Mouse (Mus musculus): ENCODE data around the gene Srgap2. TPM values are rescaled to one million over a fixed set of nuclear protein-coding genes. Genes with fewer than 3 reads are reported as not detected.

Srgap2 gene
- polyA plus RNA-seq, 1 experiment from 2014 or later, result 35.1 TPM

- 54% methylated on average over 1 of the region's 1 CpGs for WGBS
Measured at GRCm38 (mm10) chr1:131365832-131366231, 161.3 kb downstream of the Srgap2 start.

GRCm38 (mm10) chr1:131364432-131364831 lies 162.7 kb downstream of the Srgap2 start:
- no peak for ATAC-seq
- no peaks in the 10 kb centered on the region for H3K9me3 ChIP-seq (ENCODE audit: control insufficient read depth, low read length)
- H3K27ac ChIP-seq (ENCODE audit: low read length), result no peak overlapping the region
- no peak overlapping the region for H3K9ac ChIP-seq (replicated peaks; ENCODE audit: low read depth, low read length)
- H3K4me1 ChIP-seq (replicated peaks; ENCODE audit: control insufficient read depth, insufficient read depth, low read length), result 0 out of 2 replicates have a peak, but pooled peaks cover 2% of the 10 kb centered on the region
- no peaks in the 10 kb centered on the region for H3K27me3 ChIP-seq (replicated peaks; ENCODE audit: control insufficient read depth, insufficient read depth, low read length)
- no peak overlapping the region for H3K4me2 ChIP-seq (ENCODE audit: low read length)
- no peaks in the 10 kb centered on the region; the same call in 1 of the 2 replicates for H3K36me3 ChIP-seq (ENCODE audit: control insufficient read depth, insufficient read depth)
- 92% methylated on average over 3 of the region's 3 CpGs for WGBS
- no peak overlapping the region for H3K4me3 ChIP-seq (replicated peaks; ENCODE audit: low read length)

More at GRCm38 (mm10) chr1:131365832-131366231, 161.3 kb downstream of the Srgap2 start:
- no peak overlapping the region for H3K27ac ChIP-seq (ENCODE audit: low read length)
- ATAC-seq, result no peak
- H3K4me3 ChIP-seq (replicated peaks; ENCODE audit: low read length), result no peak overlapping the region
- H3K9ac ChIP-seq (replicated peaks; ENCODE audit: low read depth, low read length), result no peak overlapping the region
- no peaks in the 10 kb centered on the region for H3K27me3 ChIP-seq (replicated peaks; ENCODE audit: control insufficient read depth, insufficient read depth, low read length)
- no peaks in the 10 kb centered on the region for H3K9me3 ChIP-seq (ENCODE audit: control insufficient read depth, low read length)
- H3K4me1 ChIP-seq (replicated peaks; ENCODE audit: control insufficient read depth, insufficient read depth, low read length), result 0 out of 2 replicates have a peak, but pooled peaks cover 2% of the 10 kb centered on the region
- H3K4me2 ChIP-seq (ENCODE audit: low read length), result no peak overlapping the region
- no peaks in the 10 kb centered on the region; the same call in 1 of the 2 replicates for H3K36me3 ChIP-seq (ENCODE audit: control insufficient read depth, insufficient read depth)

GRCm38 (mm10) chr1:131363887-131364286 lies 163.3 kb downstream of the Srgap2 start:
- Histone ChIP-seq H3K4me2 (ENCODE audit: low read length) (no peak overlapping the region), H3K4me1 (replicated peaks; ENCODE audit: control insufficient read depth, insufficient read depth, low read length) (0 out of 2 replicates have a peak, but pooled peaks cover 2% of the 10 kb centered on the region), H3K4me3 (replicated peaks; ENCODE audit: low read length) (no peak overlapping the region), H3K27me3 (replicated peaks; ENCODE audit: control insufficient read depth, insufficient read depth, low read length) (no peaks in the 10 kb centered on the region), H3K9ac (replicated peaks; ENCODE audit: low read depth, low read length) (no peak overlapping the region), H3K27ac (ENCODE audit: low read length) (no peak overlapping the region), H3K36me3 (ENCODE audit: control insufficient read depth, insufficient read depth) (no peaks in the 10 kb centered on the region; the same call in 1 of the 2 replicates), H3K9me3 (ENCODE audit: control insufficient read depth, low read length) (no peaks in the 10 kb centered on the region)
- 60% methylated on average over 3 of the region's 3 CpGs for WGBS
- no peak for ATAC-seq

GRCm38 (mm10) chr1:131362089-131362488 lies 165.1 kb downstream of the Srgap2 start:
- no peaks in the 10 kb centered on the region; the same call in 1 of the 2 replicates for H3K36me3 ChIP-seq (ENCODE audit: control insufficient read depth, insufficient read depth)
- WGBS, result 96% methylated on average over 2 of the region's 2 CpGs
- H3K9me3 ChIP-seq (ENCODE audit: control insufficient read depth, low read length), result no peaks in the 10 kb centered on the region
- H3K27me3 ChIP-seq (replicated peaks; ENCODE audit: control insufficient read depth, insufficient read depth, low read length), result no peaks in the 10 kb centered on the region
- no peak overlapping the region for H3K4me2 ChIP-seq (ENCODE audit: low read length)
- no peak overlapping the region for H3K27ac ChIP-seq (ENCODE audit: low read length)
- 0 out of 2 replicates have a peak, but pooled peaks cover 2% of the 10 kb centered on the region for H3K4me1 ChIP-seq (replicated peaks; ENCODE audit: control insufficient read depth, insufficient read depth, low read length)
- H3K4me3 ChIP-seq (replicated peaks; ENCODE audit: low read length), result no peak overlapping the region
- no peak overlapping the region for H3K9ac ChIP-seq (replicated peaks; ENCODE audit: low read depth, low read length)
- no peak for ATAC-seq

GRCm38 (mm10) chr1:131360800-131361199 lies 166.4 kb downstream of the Srgap2 start:
- Histone ChIP-seq H3K27me3 (replicated peaks; ENCODE audit: control insufficient read depth, insufficient read depth, low read length) (no peaks in the 10 kb centered on the region), H3K4me3 (replicated peaks; ENCODE audit: low read length) (no peak overlapping the region), H3K36me3 (ENCODE audit: control insufficient read depth, insufficient read depth) (peaks cover 3% of the 10 kb centered on the region), H3K27ac (ENCODE audit: low read length) (no peak overlapping the region), H3K4me1 (replicated peaks; ENCODE audit: control insufficient read depth, insufficient read depth, low read length) (0 out of 2 replicates have a peak, but pooled peaks cover under 1% of the 10 kb centered on the region), H3K4me2 (ENCODE audit: low read length) (no peak overlapping the region), H3K9me3 (ENCODE audit: control insufficient read depth, low read length) (no peaks in the 10 kb centered on the region), H3K9ac (replicated peaks; ENCODE audit: low read depth, low read length) (no peak overlapping the region)
- ATAC-seq, result no peak
- WGBS, result 93% methylated on average over 3 of the region's 3 CpGs

- Histone ChIP-seq H3K9ac (replicated peaks; ENCODE audit: low read depth, low read length) (no peak overlapping the region), H3K36me3 (ENCODE audit: control insufficient read depth, insufficient read depth) (peaks cover 14% of the 10 kb centered on the region), H3K27ac (ENCODE audit: low read length) (no peak overlapping the region), H3K4me2 (ENCODE audit: low read length) (no peak overlapping the region), H3K9me3 (ENCODE audit: control insufficient read depth, low read length) (no peaks in the 10 kb centered on the region), H3K4me1 (replicated peaks; ENCODE audit: control insufficient read depth, insufficient read depth, low read length) (no peaks in the 10 kb centered on the region), H3K4me3 (replicated peaks; ENCODE audit: low read length) (no peak overlapping the region), H3K27me3 (replicated peaks; ENCODE audit: control insufficient read depth, insufficient read depth, low read length) (no peaks in the 10 kb centered on the region)
- WGBS, result 88% methylated on average over 1 of the region's 1 CpGs
- ATAC-seq, result no peak
Measured at GRCm38 (mm10) chr1:131359609-131360008, 167.5 kb downstream of the Srgap2 start.

GRCm38 (mm10) chr1:131357213-131357612 lies 169.9 kb downstream of the Srgap2 start:
- WGBS, result 78% methylated on average over 1 of the region's 1 CpGs
- no peak for ATAC-seq

GRCm38 (mm10) chr1:131351436-131351835 lies 175.7 kb downstream of the Srgap2 start:
- H3K4me1 ChIP-seq (replicated peaks; ENCODE audit: control insufficient read depth, insufficient read depth, low read length), result peaks cover 23% of the 10 kb centered on the region
- H3K36me3 ChIP-seq (ENCODE audit: control insufficient read depth, insufficient read depth), result peaks cover 28% of the 10 kb centered on the region
- H3K9ac ChIP-seq (replicated peaks; ENCODE audit: low read depth, low read length), result no peak overlapping the region; the same call in 1 of the 2 replicates
- H3K9me3 ChIP-seq (ENCODE audit: control insufficient read depth, low read length), result no peaks in the 10 kb centered on the region
- ATAC-seq, result peak; percentile 98
- H3K27ac ChIP-seq (ENCODE audit: low read length), result peak overlapping the region; percentile 83
- H3K4me3 ChIP-seq (replicated peaks; ENCODE audit: low read length), result no peak overlapping the region
- no peak overlapping the region; the same call in 1 of the 2 replicates for H3K4me2 ChIP-seq (ENCODE audit: low read length)
- H3K27me3 ChIP-seq (replicated peaks; ENCODE audit: control insufficient read depth, insufficient read depth, low read length), result no peaks in the 10 kb centered on the region
- WGBS, result 11% methylated on average over 2 of the region's 2 CpGs

More at GRCm38 (mm10) chr1:131357213-131357612, 169.9 kb downstream of the Srgap2 start:
- Histone ChIP-seq H3K27me3 (replicated peaks; ENCODE audit: control insufficient read depth, insufficient read depth, low read length) (no peaks in the 10 kb centered on the region), H3K36me3 (ENCODE audit: control insufficient read depth, insufficient read depth) (peaks cover 19% of the 10 kb centered on the region), H3K4me2 (ENCODE audit: low read length) (no peak overlapping the region), H3K9me3 (ENCODE audit: control insufficient read depth, low read length) (no peaks in the 10 kb centered on the region), H3K4me3 (replicated peaks; ENCODE audit: low read length) (no peak overlapping the region), H3K9ac (replicated peaks; ENCODE audit: low read depth, low read length) (no peak overlapping the region), H3K4me1 (replicated peaks; ENCODE audit: control insufficient read depth, insufficient read depth, low read length) (peaks cover 3% of the 10 kb centered on the region; the same call in 1 of the 2 replicates), H3K27ac (ENCODE audit: low read length) (no peak overlapping the region)

- WGBS, result 74% methylated on average over 1 of the region's 1 CpGs
- peaks cover 22% of the 10 kb centered on the region for H3K36me3 ChIP-seq (ENCODE audit: control insufficient read depth, insufficient read depth)
- H3K4me1 ChIP-seq (replicated peaks; ENCODE audit: control insufficient read depth, insufficient read depth, low read length), result peaks cover 23% of the 10 kb centered on the region
- no peaks in the 10 kb centered on the region for H3K27me3 ChIP-seq (replicated peaks; ENCODE audit: control insufficient read depth, insufficient read depth, low read length)
- H3K4me3 ChIP-seq (replicated peaks; ENCODE audit: low read length), result no peak overlapping the region
- no peak overlapping the region for H3K4me2 ChIP-seq (ENCODE audit: low read length)
- H3K9ac ChIP-seq (replicated peaks; ENCODE audit: low read depth, low read length), result no peak overlapping the region
- no peaks in the 10 kb centered on the region for H3K9me3 ChIP-seq (ENCODE audit: control insufficient read depth, low read length)
- peak overlapping the region; percentile 83; the same call in 1 of the 2 replicates for H3K27ac ChIP-seq (ENCODE audit: low read length)
- ATAC-seq, result no peak
Measured at GRCm38 (mm10) chr1:131349993-131350510, 177.1 kb downstream of the Srgap2 start.
